Mouse (Mus musculus): ENCODE measurements around the gene Mesp2. TPM values are rescaled to one million over a fixed set of nuclear protein-coding genes. Genes with fewer than 3 reads are reported as not detected.

Gene Mesp2
- total RNA-seq, 2 experiments from 2014 or later = 1.5 to 1.9 TPM

DNA sequence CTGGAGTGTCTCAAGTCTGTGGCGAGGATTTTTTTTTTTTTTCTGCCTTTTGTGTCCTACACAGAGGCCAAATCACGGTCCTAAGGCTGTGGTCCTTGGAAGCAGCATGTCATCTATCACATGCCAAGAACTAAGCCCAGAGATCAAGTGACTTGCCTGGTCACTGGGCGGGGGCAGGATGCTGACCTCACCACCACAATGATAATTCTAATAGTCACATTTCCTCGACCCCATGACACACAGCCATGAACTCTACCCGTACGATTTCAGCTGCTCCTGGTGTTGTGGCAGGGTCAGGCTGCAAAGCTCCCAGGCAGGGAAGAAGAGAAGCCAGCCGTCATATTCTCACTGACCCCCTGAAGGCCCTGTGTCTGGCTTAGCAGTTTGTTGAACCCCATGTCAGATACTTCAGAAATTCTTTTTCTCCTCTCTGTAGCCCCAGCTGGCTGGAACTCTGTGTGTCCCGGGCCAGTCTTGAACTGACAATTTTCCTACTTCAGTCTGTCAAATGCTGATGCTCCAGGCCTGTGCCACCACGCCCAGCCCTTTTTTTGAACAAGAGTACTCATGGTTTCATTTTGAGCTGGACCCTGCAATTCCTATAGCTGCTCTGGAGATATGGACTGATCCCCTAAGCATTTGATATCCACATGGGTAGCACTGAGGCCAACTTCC, 48.6 kb downstream of the Mesp2 start:
- DNase-seq (ENCODE audit: low spot score in 2 of 2) = no peak

DNA sequence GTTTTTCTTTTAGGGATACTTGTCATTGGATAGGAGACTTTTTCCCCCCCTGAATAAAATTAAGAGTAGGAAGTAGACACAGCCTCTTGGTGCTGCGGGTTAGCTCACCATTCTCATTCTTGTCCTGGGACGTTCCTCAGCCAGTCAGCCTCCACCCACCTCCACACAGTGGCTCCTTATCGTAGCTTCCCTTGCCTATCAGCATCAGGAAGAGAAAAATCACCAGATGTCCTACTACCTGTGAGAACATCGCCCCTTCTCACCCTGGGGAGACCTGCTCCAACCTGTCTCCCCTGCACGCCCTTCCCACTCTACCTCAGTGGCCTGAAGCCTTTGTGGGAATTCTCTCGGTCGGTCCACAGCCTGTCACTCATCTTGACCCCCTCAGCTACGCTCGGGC, 50.3 kb downstream of the Mesp2 start, which contains the start of gene Anpep:
Gene Anpep (minus strand): TSS at position 249 of the 400 bp plus-strand sequence.
- DNase-seq (ENCODE audit: low spot score in 2 of 2) = no peak

DNA sequence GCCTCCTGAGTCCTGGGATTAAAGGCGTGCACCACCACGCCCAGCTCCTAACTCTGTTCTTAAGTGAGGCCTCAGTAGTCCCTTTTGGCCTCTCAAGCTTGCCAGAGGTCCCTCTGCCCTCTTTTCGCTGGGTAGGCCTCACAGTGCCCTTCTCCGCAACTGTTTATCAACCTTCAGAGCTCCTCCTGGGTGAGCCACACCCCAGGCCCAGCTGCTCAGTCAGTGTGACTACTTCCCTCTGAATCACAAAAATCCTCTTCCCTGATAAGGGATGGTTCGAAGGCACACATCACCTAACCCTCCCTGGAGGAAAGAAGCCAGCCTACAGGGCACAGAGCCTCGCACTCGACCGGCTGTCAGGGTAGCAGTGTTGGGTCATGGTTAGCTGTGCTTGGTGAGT, 51.3 kb downstream of the Mesp2 start:
- DNase-seq (ENCODE audit: low spot score in 2 of 2) = no peak

Other genes with a start within 250 kb of the Mesp2 start
- 10 to 100 TPM in 1 of 2 experiments, 1 to 10 TPM in 1; 1.7 to 12.8 TPM for gene Rhcg, start 193.1 kb upstream of the Mesp2 start, total RNA-seq (2021)
- 1 to 10 TPM; 6.3 to 6.4 TPM for gene Ticrr, start 150.5 kb upstream of the Mesp2 start, total RNA-seq (2021)
- gene Kif7, start 95.0 kb upstream of the Mesp2 start, total RNA-seq (2021) = 10 to 100 TPM; 10.6 to 11.0 TPM
- gene Plin1, start 77.8 kb upstream of the Mesp2 start, total RNA-seq (2021) = 100 to 1,000 TPM; 360 to 412 TPM
- gene Pex11a, start 67.6 kb upstream of the Mesp2 start, total RNA-seq (2021) = 10 to 100 TPM; 35.7 to 37.7 TPM
- gene Wdr93, start 67.6 kb upstream of the Mesp2 start, total RNA-seq (2021) = 1 to 10 TPM; 2.7 to 2.9 TPM
- gene Mesp1, start 16.9 kb upstream of the Mesp2 start, total RNA-seq (2021) = under 1 TPM in 1 of 2 experiments, not detected in 1; 0.31 TPM
- 10 to 100 TPM; 36.1 to 59.6 TPM for gene Anpep, start 50.3 kb downstream of the Mesp2 start, total RNA-seq (2021)
- gene Ap3s2, start 109.9 kb downstream of the Mesp2 start, total RNA-seq (2021) = 10 to 100 TPM; 34.4 to 34.5 TPM
- 10 to 100 TPM; 26.0 to 29.6 TPM for gene Arpin, start 124.6 kb downstream of the Mesp2 start, total RNA-seq (2021)
- 10 to 100 TPM; 25.2 to 25.5 TPM for gene Zfp710, start 214.1 kb downstream of the Mesp2 start, total RNA-seq (2021)